Mouse (Mus musculus) brain, embryonic 14.5 days (tissue): ENCODE results near the gene Nek6.

Experiments used
- CTCF ChIP-seq: fragments of 200-500 bp; IDR thresholded peaks from 2 replicates; pipeline ENCODE4 v1.5.1; 2012; ENCODE audit warnings: inconsistent platforms, mild to moderate bottlenecking, moderate library complexity, borderline replicate concordance; ENCODE audit not compliant: insufficient read depth, insufficient read length; ENCODE audit errors: extremely low read depth
- POLR2A ChIP-seq: fragments of 200-500 bp; IDR thresholded peaks from 2 replicates; pipeline ENCODE4 v1.6.1; 2012; ENCODE audit warnings: mild to moderate bottlenecking, inconsistent platforms, borderline replicate concordance; ENCODE audit not compliant: poor library complexity, insufficient read depth, insufficient read length, severe bottlenecking; ENCODE audit errors: extremely low read depth

- TF ChIP-seq POLR2A: no peak
- TF ChIP-seq CTCF: peak; percentile 62; the same call in 1 of the 2 replicates
Observed at GRCm38 (mm10) chr2:38621610-38622021, 110.2 kb downstream of the Nek6 start.
